Mouse (Mus musculus) lung, adult 2 months (tissue): ENCODE data around the gene Mfsd7a.

Experiments used
- CTCF ChIP-seq: fragments of 200-500 bp; IDR thresholded peaks from 2 replicates; pipeline ENCODE4 v1.5.1; 2011; ENCODE audit warnings: mild to moderate bottlenecking, low read length, control low read depth; ENCODE audit not compliant: insufficient read depth
- POLR2A ChIP-seq: fragments of 200-500 bp; IDR thresholded peaks from 2 replicates; pipeline ENCODE4 v1.6.1; 2011; ENCODE audit warnings: low read depth, mild to moderate bottlenecking, control low read depth, low read length, borderline replicate concordance; ENCODE audit errors: extremely low read depth

DNA sequence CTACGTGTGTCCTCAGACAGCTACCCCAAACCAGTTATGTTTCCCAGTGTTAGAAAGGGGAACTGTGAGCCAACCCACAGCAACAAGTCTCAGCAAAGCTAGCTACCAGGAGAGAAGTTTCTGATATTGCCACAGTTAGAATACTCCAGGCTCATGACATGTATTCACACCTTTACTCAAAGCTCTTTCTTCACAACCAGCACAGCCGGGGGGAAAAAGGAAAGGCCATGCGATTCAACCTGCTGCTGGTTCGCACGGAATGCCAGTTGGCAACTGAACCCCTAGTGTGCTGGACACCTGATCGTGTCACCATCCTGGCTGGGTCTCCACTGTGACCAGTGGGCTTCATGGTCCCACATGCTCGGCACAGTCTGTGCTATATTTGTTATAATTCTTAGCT is 834 bp downstream of the Mfsd7a start:
- TF ChIP-seq CTCF: no peak
- TF ChIP-seq POLR2A: no peak
